Mouse (Mus musculus): ENCODE results near the gene H2afx.

- TF ChIP-seq GATA1 (IDR thresholded peaks at IDR 0.05; ENCODE audit: low read length) (no peak), TAL1 (IDR thresholded peaks at IDR 0.05; ENCODE audit: low read length) (no peak)
These were observed 1.4 kb upstream of the H2afx start for GRCm38 (mm10) chr9:44332918-44333638.
